Mouse (Mus musculus) heart, postnatal 0 days (tissue): ENCODE results near the gene Rnf10.

Experiments
- CTCF ChIP-seq: IDR thresholded peaks from 2 replicates; pipeline ENCODE4 v1.5.1; 2016; ENCODE audit warnings: antibody characterized with exemption, control low read depth, low read depth
- EP300 ChIP-seq: IDR thresholded peaks from 2 replicates; pipeline ENCODE4 v1.6.1; 2016; ENCODE audit warnings: antibody characterized with exemption, low read depth

DNA sequence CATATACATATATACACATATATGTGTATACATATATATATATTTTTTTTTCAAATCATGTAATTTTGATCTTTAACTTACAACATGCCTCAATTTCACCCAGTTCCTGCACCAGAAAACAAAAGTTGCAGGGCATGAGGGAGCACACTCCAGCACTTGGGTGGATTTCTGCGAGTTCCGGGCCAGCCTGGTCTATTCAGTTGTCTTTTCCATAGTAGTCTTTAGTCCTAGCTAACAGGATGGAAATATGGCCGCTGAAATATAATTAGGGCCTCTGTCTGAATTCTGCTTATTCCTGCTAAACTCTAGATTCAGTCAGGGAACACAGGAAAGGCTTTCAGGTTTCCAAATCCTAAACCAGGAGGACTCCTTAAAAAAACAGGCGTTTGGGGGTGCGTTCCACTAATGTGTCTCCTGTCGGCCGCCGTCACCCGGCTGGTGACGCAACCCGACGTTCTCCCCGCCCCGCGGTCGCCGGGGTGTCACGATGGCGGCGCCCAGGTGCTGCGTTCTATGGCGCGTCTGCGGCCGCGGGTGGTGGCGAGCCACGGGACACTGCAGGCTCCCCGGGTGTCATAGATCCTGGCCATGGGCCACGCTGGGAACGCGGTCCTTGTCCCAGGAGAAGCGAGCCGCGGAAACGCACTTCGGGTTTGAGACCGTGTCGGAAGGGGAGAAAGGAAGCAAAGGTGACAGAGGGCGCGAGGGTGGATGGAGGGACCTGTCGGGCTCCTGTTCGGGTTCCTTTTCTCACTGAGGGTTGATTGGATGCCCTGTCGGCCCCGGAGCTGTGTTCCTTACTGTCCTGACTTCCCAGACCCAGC lies 6.7 kb upstream of the Rnf10 start, which contains the start of gene Coq5:
- TF ChIP-seq CTCF (no peak), EP300 (no peak)
